Mouse (Mus musculus) left cerebral cortex, postnatal 14 days (tissue): ENCODE data around the gene Mtx1. TPM values are rescaled to one million over a fixed set of nuclear protein-coding genes. Genes with fewer than 3 reads are reported as not detected.
A peak's percentile ranks its signal among the peaks of the same experiment; 100 is the strongest.

Experiments
- DNase-seq, 2 experiments: peaks; one replicate each; pipeline ENCODE4 v3.0.0; 2021 to 2022; ENCODE audit warnings: low spot score in 2 of 2, mixed read lengths in 1 of 2
- intact Hi-C: fragments of 180-260 bp; cut with DNase I; formaldehyde crosslinking; loops from one replicate; pipeline ENCODE4 v1.15.1; 2025
- total RNA-seq, 2 experiments: library from RNA; stranded (reverse); gene quantifications; 2 replicates each; pipeline ENCODE4 v1.2.3; 2021

Gene Mtx1
- total RNA-seq, 2 experiments from 2014 or later = 96.9 to 107 TPM

DNA sequence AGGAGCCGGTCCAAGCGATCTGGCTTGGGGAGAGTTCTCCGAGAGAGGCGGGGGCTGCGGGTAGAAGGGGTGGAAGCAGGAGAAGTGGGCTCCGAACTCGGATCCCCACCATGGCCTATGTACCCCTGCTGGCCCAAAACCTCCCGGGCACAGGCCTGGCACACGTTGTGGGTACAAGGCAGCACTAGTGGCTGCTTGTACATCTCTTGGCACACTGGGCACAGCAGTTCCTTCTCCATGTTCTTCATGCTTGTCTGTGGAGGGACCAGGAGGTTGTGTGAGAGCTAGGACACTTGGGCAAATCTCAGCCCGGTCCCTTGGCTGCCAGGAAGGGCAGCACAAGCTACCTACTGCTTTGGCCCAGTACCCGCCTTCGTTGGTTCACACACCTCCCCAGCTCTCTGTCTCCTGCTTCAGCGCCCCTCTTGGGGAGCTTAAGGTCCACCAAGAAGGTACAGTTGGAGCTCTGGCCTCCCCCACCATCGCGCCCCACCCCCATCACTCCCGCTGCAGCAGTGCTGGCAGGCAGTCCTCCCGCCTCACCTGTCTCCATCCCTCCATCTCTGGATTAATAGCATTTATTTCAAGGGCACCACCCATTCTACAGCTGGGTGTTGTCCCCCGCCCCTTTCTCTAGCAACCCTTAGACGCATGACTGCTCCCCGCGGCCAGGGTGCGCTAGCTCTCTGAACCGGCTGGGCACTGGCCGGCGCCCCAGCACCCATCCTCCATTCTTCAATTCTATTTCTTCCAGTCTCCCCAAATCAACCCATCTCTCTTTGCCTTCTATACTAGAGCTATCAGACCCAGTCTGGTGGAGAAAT, 17.5 kb upstream of the Mtx1 start:
- intact Hi-C loops = no loop called here
- DNase-seq = peak in 1 of 2 experiments; percentile 49

DNA sequence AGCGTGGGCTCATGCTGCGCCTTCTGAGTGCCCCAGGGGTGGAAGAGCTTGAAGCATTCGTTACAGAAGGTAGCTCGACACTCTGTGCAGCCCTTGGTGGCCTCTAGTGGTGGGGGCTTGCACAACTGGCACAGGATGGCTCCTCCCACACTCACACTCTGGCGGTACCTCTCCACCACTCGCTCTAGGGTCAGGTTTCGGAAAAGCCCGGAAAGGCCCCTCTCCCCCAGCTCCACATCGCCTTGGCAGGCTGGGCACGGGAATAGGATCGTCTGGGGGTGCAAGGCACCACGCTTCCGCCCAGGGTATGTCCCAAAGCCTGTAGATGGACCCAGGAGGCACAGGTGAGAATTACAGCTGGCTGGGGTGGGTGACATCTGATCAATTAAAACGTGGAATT, 16.7 kb upstream of the Mtx1 start:
- intact Hi-C loops = no loop called here
- peak in 1 of 2 experiments; percentile 67 for DNase-seq

GRCm38 (mm10) chr3:89242331-89242895, 15.5 kb upstream of the Mtx1 start:
- DNase-seq = peak; percentile 54 to 71
- intact Hi-C loops = no loop called here

DNA sequence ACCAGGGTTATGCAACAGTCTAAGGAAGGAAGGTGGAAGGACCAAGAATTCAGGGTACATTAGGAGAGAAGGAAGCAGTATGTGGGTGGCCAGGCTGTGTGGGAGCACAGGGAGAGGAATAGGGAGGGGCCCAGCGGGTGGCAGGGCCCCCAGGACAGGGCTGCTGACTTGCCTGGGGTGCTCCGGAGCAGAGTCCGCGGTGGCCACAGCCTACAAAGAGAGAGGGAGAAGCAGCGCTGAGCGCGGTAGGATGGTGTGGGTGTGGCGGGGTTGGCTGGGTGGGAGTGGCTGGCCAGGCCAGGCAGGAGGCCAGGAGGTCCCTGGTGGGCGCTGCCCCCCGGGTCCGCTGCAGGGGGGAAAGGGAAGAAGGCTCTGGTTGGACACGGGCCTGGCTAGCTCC, 11.6 kb upstream of the Mtx1 start:
- DNase-seq = no peak
- intact Hi-C loops = no loop called here

DNA sequence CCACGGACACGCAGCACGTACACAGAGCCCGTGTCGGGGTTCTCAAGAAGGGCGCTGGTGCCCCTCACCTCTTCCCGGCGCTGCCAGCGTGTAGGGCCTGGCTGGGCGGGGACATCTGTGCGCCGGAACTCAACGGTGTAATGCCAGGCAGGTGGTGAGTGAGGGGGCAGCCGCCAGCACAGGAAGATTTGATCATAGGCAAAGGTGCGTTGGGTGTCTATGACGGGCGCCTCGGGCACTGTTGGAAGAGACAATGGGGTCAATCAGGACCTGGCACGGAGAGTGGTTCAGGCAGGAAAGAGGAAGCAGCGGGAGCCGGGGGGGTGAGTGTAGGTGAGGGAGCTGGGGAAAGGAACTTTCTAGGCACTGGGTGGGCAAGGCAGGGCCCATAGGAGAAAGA, 10.8 kb upstream of the Mtx1 start:
- no peak for DNase-seq
- intact Hi-C loops = no loop called here

DNA sequence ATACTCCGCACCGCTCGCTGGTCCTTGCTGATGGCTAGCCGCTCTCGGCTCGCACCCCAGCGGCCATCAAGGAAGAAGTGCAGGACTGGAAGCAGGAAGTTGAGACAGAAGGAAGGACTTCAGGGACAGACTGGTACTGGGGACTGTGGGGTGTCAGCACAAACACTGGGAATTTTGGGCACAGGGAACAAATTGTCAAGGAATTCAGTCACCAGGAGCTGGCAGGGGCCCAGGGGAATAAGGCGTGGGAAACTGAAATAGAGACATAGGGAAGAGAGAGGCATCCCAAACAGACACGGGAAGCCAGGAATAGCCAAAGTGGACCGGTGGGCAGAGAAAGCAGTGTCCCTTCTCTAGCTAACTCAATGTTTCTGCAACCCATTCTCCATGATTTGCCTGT, 9.6 kb upstream of the Mtx1 start:
- no peak for DNase-seq
- intact Hi-C loops = no loop called here

DNA sequence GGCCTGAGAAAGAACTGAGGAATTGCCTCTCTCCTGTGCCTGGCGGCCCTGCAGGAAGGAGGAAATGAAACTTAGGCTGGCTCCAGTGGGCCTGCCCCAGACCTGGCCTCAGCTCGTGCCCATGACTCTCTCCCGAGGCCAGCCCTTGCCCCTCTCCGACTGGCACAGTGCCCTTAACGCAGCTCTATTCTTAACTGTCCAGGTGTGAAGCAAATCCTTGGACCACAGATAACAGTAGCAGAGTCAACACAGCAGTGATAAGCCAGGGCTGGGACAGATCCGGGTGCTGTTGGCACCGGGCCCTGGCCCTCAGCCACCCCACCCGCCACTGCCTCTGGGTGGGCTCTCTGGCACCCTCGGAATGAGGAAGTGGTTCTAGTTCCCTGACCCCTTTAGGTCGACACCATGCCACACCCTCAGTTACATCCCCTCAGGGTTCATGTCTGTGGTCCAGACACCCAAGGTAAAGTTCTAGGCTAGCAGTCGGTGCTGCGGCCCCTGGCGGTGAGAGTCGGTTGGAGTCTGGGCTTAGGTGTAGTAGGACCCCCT, 6.7 kb upstream of the Mtx1 start:
- intact Hi-C loops = no loop called here
- DNase-seq = no peak

DNA sequence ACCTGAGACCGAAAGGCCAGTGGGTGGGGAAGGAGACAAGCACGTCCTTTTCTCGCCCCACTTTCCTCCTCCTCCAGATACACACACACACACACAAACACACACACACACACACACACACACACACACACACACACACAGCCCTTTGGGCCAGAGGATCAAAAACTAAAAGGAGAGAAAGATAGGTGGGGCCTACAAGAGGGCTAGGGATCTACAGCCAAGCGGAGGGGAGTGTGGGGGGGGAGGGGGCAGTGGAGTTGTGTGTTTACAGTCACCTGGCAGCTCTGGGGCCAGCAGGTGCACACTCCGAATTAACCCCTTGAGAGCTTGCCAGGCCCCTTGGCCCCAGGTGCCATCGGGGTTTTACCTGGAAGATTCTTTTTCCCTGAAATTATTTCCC, 5.7 kb upstream of the Mtx1 start:
- intact Hi-C loops = no loop called here
- no peak for DNase-seq

GRCm38 (mm10) chr3:89231772-89232275, 4.9 kb upstream of the Mtx1 start:
- intact Hi-C loops = no loop called here

GRCm38 (mm10) chr3:89231345-89231744, 4.5 kb upstream of the Mtx1 start:
- DNase-seq = no peak
- intact Hi-C loops = no loop called here

More at GRCm38 (mm10) chr3:89231772-89232275, 4.9 kb upstream of the Mtx1 start:
- no peak for DNase-seq

DNA sequence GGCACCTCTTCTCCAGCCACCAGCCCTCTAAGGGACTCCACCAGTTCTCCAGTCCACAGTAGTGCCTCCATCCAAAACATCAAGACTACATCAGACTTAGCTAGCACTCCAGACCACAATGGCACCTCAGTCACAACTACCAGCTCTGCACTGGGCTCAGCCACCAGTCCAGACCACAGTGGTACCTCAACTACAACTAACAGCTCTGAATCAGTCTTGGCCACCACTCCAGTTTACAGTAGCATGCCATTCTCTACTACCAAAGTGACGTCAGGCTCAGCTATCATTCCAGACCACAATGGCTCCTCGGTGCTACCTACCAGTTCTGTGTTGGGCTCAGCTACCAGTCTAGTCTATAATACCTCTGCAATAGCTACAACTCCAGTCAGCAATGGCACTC, 3.7 kb upstream of the Mtx1 start:
- intact Hi-C loops = no loop called here
- DNase-seq = no peak

DNA sequence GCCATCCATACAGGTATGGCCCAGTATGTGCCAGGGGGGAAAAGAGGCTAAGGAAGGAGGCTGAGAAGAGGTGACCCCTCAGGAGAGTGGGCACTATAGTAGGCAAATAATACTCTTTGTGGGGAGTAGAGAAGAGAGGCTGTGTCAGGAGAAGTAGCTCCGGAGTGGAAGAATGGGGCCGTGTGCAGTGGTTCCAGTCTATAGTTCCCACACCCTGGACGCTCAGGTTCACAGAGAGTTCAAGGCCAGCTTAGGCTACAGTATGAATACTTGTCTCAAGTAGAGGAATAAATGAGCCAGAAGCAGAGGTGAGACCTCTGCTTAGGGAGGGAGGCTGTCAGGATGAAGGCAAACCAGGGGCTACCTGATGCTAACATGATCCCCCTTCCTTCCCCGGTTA, 2.4 kb upstream of the Mtx1 start:
- intact Hi-C loops = loop anchor here (10.0 kb wide), 1 partner anchor 546 kb away; the partner anchor contains the start of gene Ube2q1
- no peak for DNase-seq

DNA sequence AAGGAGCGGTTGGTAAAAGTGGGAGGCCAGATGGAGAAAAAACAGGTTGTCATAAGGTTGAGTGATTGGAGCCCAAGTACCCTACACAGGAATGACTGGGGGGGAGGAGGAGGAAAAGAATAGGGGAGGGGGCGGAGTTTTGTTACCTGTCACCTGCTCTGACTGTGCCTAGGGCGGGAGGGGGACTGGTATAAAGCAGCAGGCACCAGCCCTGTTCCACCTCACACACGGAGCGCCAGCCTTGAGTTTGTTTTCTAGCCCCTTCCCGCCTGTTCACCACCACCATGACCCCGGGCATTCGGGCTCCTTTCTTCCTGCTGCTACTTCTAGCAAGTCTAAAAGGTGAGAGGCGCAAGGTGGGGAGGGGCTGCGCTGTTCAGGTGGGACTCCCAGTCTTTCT, 1.9 kb upstream of the Mtx1 start, which contains the start of gene Muc1:
Gene Muc1 (plus strand): TSS at position 222 of the 400 bp plus-strand sequence.
- no peak for DNase-seq
- intact Hi-C loops = loop anchor here (10.0 kb wide), 1 partner anchor 546 kb away; the partner anchor contains the start of gene Ube2q1

DNA sequence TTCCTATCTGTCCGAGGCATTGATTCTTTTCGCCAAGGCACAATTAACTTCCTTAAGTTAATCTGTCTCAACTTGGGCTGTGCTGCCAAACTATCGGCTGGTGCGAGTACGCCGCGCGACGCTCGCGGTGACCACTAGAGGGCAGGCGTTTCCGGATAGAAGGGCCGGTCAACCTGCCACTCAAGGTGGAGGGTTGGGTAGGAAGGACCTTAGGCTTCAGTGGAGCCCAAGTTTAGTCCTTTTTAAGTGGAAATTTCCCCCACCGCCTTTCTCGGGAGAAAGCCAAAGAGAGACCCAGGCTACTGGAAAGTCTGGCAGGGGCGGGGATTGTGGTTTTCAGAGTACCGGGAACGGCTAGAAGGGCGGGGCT, 1.3 kb upstream of the Mtx1 start:
- DNase-seq = peak; percentile 81 to 87
- intact Hi-C loops = loop anchor here (10.0 kb wide), 1 partner anchor 547 kb away; the partner anchor contains the start of gene Ube2q1

DNA sequence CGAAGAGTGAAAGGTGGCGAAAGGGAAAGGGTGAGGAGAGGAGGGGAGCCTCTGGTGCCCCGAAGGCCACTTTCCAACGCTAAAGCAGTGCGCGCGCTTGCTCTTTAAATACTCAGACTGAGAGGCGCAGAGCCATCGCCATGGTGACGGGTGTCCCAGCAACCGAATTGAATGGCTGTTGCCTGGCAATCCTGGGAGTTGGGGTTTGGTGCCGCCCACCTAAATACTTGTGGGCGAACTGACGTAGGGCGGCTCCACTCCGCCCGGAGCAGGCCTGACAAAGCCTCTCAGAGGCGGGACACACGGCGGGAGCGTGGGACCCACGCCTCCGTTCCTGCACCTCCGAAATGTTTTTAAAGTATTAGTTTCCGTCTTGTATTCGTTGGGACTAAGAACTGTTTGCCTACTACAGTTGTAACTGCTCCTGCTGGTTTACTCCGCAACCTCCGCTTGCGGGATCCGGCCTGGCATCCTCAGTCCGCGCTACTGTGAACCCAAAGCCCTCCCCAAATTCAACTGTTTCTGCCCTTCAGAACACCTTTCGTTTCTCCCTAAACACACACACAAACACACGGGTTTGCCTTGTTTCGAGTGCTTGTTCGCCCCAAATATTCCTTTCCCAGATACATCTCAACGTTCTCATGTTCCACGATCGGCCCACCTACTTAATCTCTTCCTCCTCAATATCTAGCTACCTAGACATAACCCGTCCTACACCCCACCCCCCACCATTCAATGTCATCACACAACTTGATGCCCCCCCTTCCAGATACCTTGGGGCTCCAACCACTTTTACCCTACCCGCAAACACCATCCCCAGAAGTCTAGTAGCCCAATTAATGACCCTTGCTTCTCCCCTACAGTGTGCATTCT, 655 bp upstream of the Mtx1 start:
- intact Hi-C loops = loop anchor here (10.0 kb wide), 1 partner anchor 547 kb away; the partner anchor contains the start of gene Ube2q1
- peak; percentile 93 to 95 for DNase-seq

GRCm38 (mm10) chr3:89226361-89226760, 527 bp downstream of the Mtx1 start:
- no peak for DNase-seq
- intact Hi-C loops = loop anchor here (10.0 kb wide), 1 partner anchor 548 kb away; the partner anchor contains the start of gene Ube2q1

DNA sequence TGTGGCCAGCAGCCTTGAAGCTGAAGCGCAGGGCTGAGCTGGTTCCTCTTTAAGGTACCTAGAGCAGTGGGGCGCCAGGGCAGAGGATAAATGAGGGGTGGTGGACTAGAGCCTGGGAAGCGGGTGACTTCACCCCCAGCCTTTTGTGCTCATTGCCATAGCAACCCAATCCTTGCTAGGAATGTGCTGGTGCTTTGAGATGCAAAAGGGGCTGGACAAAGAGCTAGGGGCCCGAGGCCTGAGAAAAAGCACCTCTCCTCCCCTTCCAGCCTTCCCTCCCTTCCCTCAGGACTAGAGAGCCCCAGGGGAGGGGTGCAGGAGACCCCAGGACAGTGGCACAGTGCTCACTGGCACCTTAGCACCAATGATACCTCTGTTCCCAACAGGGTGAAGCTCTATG, 970 bp downstream of the Mtx1 start:
- peak in 1 of 2 experiments; percentile 55 for DNase-seq
- intact Hi-C loops = loop anchor here (10.0 kb wide), 1 partner anchor 549 kb away; the partner anchor contains the start of gene Ube2q1

- no peak for DNase-seq
- intact Hi-C loops = loop anchor here (10.0 kb wide), 1 partner anchor 549 kb away; the partner anchor contains the start of gene Ube2q1
Measured at GRCm38 (mm10) chr3:89225321-89225815, 1.5 kb downstream of the Mtx1 start.

- intact Hi-C loops = loop anchor here (10.0 kb wide), 1 partner anchor 550 kb away; the partner anchor contains the start of gene Ube2q1
Measured at GRCm38 (mm10) chr3:89224796-89225195, 2.1 kb downstream of the Mtx1 start.

More at GRCm38 (mm10) chr3:89224796-89225195, 2.1 kb downstream of the Mtx1 start:
- no peak for DNase-seq
